In genomic region chr1:126407886-126408285, GRCm38 (mm10) we compare ENCODE assay signal across 9 mouse cellular contexts.
DNase-seq lines count a peak whose midpoint lies in the region; ATAC-seq and TF ChIP-seq lines count a peak whose summit lies in the region.
"Had no signal": no experiment of that assay in that cellular context is flagged by ENCODE, and none has a peak within 500 bp of the region (broad histone marks: within the 10 kb centered on the region; RNA-seq: fewer than 3 reads in every experiment).

No protein-coding gene starts in this region.

- intact Hi-C loops in left cerebral cortex, adult 2 months (cut with DNase I): no loop called here

- H3K27ac ChIP-seq in hindbrain, embryonic 14.5 days: no peak overlapping the region
- H3K27ac ChIP-seq in hindbrain, embryonic 12.5 days: no peak overlapping the region
- no peak overlapping the region for H3K27ac ChIP-seq in embryonic facial prominence, embryonic 11.5 days (replicated peaks; ENCODE audit: low read depth, low read length)
- H3K27ac ChIP-seq in left cerebral cortex, adult 2 months: no peak overlapping the region
- H3K27ac ChIP-seq: heart, embryonic 15.5 days had no signal

- H3K36me3 ChIP-seq in hindbrain, embryonic 14.5 days (replicated peaks; ENCODE audit: control insufficient read depth, insufficient read depth): no peaks in the 10 kb centered on the region
- H3K36me3 ChIP-seq in hindbrain, embryonic 12.5 days: no peaks in the 10 kb centered on the region
- H3K36me3 ChIP-seq in embryonic facial prominence, embryonic 11.5 days (replicated peaks; ENCODE audit: control insufficient read depth, insufficient read depth, low read depth, low read length): no peaks in the 10 kb centered on the region
- H3K36me3 ChIP-seq: heart, embryonic 15.5 days had no signal

- no peak overlapping the region for H3K4me2 ChIP-seq in hindbrain, embryonic 14.5 days (replicated peaks)
- no peak overlapping the region for H3K4me2 ChIP-seq in hindbrain, embryonic 12.5 days (replicated peaks)
- H3K4me2 ChIP-seq in embryonic facial prominence, embryonic 11.5 days (ENCODE audit: low read depth, low read length): no peak overlapping the region
- H3K4me2 ChIP-seq: heart, embryonic 15.5 days had no signal

- no peaks in the 10 kb centered on the region for H3K9me3 ChIP-seq in hindbrain, embryonic 14.5 days (ENCODE audit: control insufficient read depth, low read length)
- H3K9me3 ChIP-seq in hindbrain, embryonic 12.5 days (replicated peaks): no peaks in the 10 kb centered on the region
- H3K9me3 ChIP-seq in embryonic facial prominence, embryonic 11.5 days (replicated peaks; ENCODE audit: control insufficient read depth, low read length): no peaks in the 10 kb centered on the region
- H3K9me3 ChIP-seq: heart, embryonic 15.5 days had no signal

- peak; percentile 50 for DNase-seq in hindbrain, embryonic 14.5 days (ENCODE audit: low spot score)
- DNase-seq in 3T3-L1 (ENCODE audit: low read depth, low spot score) (peak; percentile 63), adipocyte (ENCODE audit: low spot score) (peak; percentile 69), MN1 (ENCODE audit: low spot score) (no peak)
- DNase-seq in embryonic facial prominence, embryonic 11.5 days (ENCODE audit: low spot score): peak; percentile 69
- peak; percentile 23 to 37 for DNase-seq in left cerebral cortex, adult 2 months (ENCODE audit: extremely low spot score in 1 of 2, low spot score in 2 of 2)
- peak; percentile 66 for DNase-seq in retina, embryonic 14.5 days (ENCODE audit: low spot score)

- H3K4me3 ChIP-seq in hindbrain, embryonic 14.5 days (replicated peaks; ENCODE audit: low read length): no peak overlapping the region
- H3K4me3 ChIP-seq in hindbrain, embryonic 12.5 days: no peak overlapping the region
- H3K4me3 ChIP-seq in embryonic facial prominence, embryonic 11.5 days (ENCODE audit: low read depth, low read length): no peak overlapping the region
- H3K4me3 ChIP-seq in left cerebral cortex, adult 2 months: no peak overlapping the region
- H3K4me3 ChIP-seq: heart, embryonic 15.5 days had no signal

- H3K27me3 ChIP-seq in hindbrain, embryonic 14.5 days (ENCODE audit: control insufficient read depth, insufficient read depth, low read length): no peaks in the 10 kb centered on the region
- no peaks in the 10 kb centered on the region for H3K27me3 ChIP-seq in hindbrain, embryonic 12.5 days
- no peaks in the 10 kb centered on the region for H3K27me3 ChIP-seq in embryonic facial prominence, embryonic 11.5 days (ENCODE audit: control insufficient read depth, insufficient read depth, low read length)
- H3K27me3 ChIP-seq: heart, embryonic 15.5 days had no signal

- no peak for ATAC-seq in hindbrain, embryonic 14.5 days (ENCODE audit: low FRiP score)
- ATAC-seq in hindbrain, embryonic 12.5 days (ENCODE audit: low FRiP score): no peak
- ATAC-seq in embryonic facial prominence, embryonic 11.5 days (replicated peaks; ENCODE audit: insufficient number of reproducible peaks, low FRiP score, low TSS enrichment, low read depth): no peak

- no peak overlapping the region for H3K9ac ChIP-seq in hindbrain, embryonic 14.5 days
- no peak overlapping the region for H3K9ac ChIP-seq in hindbrain, embryonic 12.5 days
- H3K9ac ChIP-seq in embryonic facial prominence, embryonic 11.5 days (replicated peaks; ENCODE audit: low read length): no peak overlapping the region
- H3K9ac ChIP-seq: heart, embryonic 15.5 days had no signal

- no peaks in the 10 kb centered on the region for H3K4me1 ChIP-seq in hindbrain, embryonic 14.5 days (replicated peaks; ENCODE audit: control insufficient read depth, insufficient read depth, low read length)
- H3K4me1 ChIP-seq in hindbrain, embryonic 12.5 days: no peaks in the 10 kb centered on the region
- H3K4me1 ChIP-seq in embryonic facial prominence, embryonic 11.5 days (ENCODE audit: control insufficient read depth, insufficient read depth, low read length): no peaks in the 10 kb centered on the region
- H3K4me1 ChIP-seq: heart, embryonic 15.5 days had no signal

- peak; percentile 70 for TF ChIP-seq CTCF in left cerebral cortex, adult 2 months (IDR thresholded peaks at IDR 0.05)

- 20% methylated on average over 4 of the region's 4 CpGs for WGBS in hindbrain, embryonic 14.5 days
- 29% methylated on average over 4 of the region's 4 CpGs for WGBS in hindbrain, embryonic 12.5 days
- WGBS in embryonic facial prominence, embryonic 11.5 days: 25% methylated on average over 4 of the region's 4 CpGs
